Mouse (Mus musculus): ENCODE measurements at regions not wholly inside any gene's neighbourhood (a gene's known extent, or its start where the extent isn't known, plus 50 kb on each side); places are given as distances from the start of the nearest gene placed in this dataset.

GRCm38 (mm10) chr9:52591188-52591587 lies 88.4 kb downstream of the AI593442 start:
- no peak for DNase-seq
- intact Hi-C loops (cut with DNase I; ENCODE audit: low total_unique reads), result no loop called here

DNA sequence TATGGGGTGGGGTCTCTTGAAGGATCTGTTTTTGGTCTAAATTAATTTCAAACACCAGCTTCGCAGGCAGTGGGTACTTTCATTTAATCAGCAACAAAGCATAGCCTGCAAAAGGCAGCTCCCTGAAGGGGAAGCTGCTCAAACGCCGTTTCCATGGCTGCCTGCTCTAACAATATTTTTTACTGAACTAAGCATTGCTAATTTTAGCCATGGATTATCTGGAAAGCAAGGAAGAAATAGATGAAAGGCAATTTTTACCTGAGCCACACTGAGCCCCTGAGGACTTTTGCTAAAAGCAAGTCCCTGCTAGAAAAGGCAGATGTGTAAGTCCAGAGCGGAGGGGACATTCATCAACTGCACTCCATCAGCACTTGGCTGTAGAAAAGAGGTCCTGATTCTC lies 105.5 kb downstream of the AI593442 start:
- intact Hi-C loops (cut with DNase I; ENCODE audit: low total_unique reads), result no loop called here
- DNase-seq, result no peak

DNA sequence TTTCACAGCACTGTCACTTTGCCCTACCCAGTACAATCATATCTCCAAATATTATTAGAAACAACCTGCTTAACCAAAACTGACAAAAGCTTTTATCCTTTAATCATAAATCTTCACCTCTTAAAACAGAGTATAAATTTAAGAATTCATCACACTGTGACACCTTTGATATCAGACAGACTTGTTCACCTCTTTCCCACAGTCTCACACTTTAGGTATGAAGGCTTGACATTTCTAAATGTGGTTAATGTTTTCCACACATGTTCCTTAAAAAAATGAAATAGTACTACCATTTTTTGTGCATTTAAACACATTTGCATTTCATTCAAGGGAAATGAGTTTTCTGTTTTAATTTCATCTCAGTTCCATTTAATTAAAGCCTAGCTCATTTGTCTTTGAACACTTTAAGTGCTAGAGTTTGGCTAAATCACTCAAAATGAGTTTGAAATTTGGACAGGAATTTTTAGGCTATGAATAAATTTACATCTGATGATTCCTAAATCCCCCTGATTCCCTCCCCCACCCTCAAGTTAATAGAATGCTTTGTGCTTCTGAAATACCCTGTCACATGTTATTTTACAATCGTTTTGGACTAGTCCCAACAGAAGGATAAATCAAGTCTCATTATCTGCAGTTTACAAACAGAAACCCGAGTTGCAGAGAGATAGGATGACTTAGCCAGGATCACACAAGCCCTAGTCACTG lies 127.9 kb downstream of the AI593442 start:
- intact Hi-C loops (cut with DNase I; ENCODE audit: low total_unique reads), result no loop called here
- DNase-seq, result no peak

DNA sequence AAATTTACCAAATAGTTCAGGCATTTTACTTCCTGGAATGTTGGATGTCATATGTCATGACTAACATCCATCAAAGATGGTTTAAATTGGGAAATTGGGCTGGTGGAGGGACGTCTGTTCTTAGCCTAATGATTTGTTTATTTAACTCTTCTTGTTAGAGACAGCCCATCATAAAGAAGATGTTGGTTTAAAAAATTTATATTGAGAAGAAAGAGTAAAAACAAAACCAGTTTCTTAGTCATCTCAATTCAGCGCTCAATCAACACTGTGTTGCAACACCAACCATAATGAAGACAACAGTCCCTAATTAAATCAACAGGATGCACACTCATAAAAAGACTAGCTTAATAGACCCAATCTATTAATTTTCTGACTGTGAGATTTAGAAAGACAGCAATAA lies 133.5 kb downstream of the AI593442 start:
- intact Hi-C loops (cut with DNase I; ENCODE audit: low total_unique reads), result no loop called here
- DNase-seq, result no peak

- no peak for DNase-seq
- intact Hi-C loops (cut with DNase I; ENCODE audit: low total_unique reads), result no loop called here
Observed at GRCm38 (mm10) chr9:52539086-52539485, 140.5 kb downstream of the AI593442 start.

DNA sequence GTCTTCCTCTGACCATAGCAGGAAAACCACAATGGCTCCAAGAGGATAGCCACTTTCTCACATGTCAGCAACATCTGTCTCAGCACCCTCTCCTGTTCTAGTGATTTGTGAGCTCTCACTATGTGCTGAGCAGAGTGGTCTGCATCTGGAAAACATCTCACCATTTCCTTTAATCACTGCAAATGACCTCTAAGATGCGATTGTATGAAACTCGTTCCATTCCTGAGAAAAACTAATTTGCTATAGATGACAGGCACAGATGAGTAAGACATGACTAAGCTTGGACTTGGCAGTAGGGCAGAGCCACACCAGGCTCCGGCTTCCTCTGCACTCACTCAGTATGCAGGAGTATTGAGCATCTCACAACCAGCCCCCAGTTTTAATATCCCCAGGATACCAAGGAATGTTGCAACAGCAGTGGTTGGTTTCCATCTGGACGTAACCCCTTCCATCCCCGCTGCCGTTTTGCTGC lies 150.1 kb downstream of the AI593442 start:
- DNase-seq, result no peak
- intact Hi-C loops (cut with DNase I; ENCODE audit: low total_unique reads), result no loop called here

- intact Hi-C loops (cut with DNase I; ENCODE audit: low total_unique reads), result no loop called here
- DNase-seq, result no peak
Observed at GRCm38 (mm10) chr9:52500487-52500886, 179.1 kb downstream of the AI593442 start.

- intact Hi-C loops (cut with DNase I; ENCODE audit: low total_unique reads), result no loop called here
- DNase-seq, result no peak
Observed at GRCm38 (mm10) chr9:52495483-52496270, 183.9 kb downstream of the AI593442 start.

GRCm38 (mm10) chr9:52492947-52493505 lies 186.6 kb downstream of the AI593442 start:
- no peak for DNase-seq
- intact Hi-C loops (cut with DNase I; ENCODE audit: low total_unique reads), result no loop called here

GRCm38 (mm10) chr9:52473555-52474196 lies 205.9 kb downstream of the AI593442 start:
- DNase-seq, result no peak
- intact Hi-C loops (cut with DNase I; ENCODE audit: low total_unique reads), result no loop called here

DNA sequence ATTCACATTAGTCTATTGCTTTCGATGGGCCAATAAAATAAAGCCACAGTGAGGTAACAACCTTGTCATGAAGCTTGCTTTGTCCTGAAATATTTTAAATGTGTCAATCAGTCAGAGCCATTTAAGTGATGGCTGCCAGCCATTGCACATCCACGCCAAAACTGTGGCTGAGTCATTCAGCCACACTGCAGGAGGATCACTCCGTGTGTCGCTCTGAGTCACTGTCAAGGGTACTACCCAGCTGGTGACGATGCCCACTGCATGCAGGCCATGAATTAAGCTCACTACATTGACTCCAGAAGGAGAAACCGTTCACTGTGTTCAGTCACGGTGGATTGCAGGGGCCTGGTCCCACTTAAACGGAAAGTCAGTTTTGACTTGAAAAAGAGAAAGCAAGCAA lies 206.7 kb downstream of the AI593442 start:
- intact Hi-C loops (cut with DNase I; ENCODE audit: low total_unique reads), result no loop called here
- peak; percentile 3 for DNase-seq

DNA sequence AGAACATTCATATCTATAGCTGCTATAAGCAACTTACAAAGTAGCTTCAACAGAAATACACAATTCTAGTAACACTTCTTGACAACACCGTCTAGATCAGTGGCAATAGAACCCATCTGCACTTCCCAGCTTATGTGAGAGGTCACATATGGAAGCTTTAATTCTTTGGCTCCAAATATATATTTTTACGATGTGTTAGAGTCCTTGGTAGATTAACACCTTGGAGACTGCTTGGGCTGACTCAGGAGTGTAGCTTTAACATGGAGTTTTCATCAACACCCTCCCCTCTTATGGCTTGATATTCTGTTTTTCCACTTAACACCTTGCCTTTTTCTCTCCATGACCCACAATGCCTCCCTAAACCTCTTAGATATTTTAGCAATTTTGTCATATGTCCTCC lies 221.1 kb downstream of the AI593442 start:
- intact Hi-C loops (cut with DNase I; ENCODE audit: low total_unique reads), result no loop called here

GRCm38 (mm10) chr9:52454445-52454844 lies 225.1 kb downstream of the AI593442 start:
- DNase-seq, result no peak
- intact Hi-C loops (cut with DNase I; ENCODE audit: low total_unique reads), result no loop called here

More for the DNA sequence above, 221.1 kb downstream of the AI593442 start:
- no peak for DNase-seq

- intact Hi-C loops (cut with DNase I; ENCODE audit: low total_unique reads), result no loop called here
- no peak for DNase-seq
Observed at GRCm38 (mm10) chr9:52451792-52452191, 227.8 kb downstream of the AI593442 start.

GRCm38 (mm10) chr9:52448245-52448644 lies 231.3 kb downstream of the AI593442 start:
- DNase-seq, result no peak
- intact Hi-C loops (cut with DNase I; ENCODE audit: low total_unique reads), result no loop called here

DNA sequence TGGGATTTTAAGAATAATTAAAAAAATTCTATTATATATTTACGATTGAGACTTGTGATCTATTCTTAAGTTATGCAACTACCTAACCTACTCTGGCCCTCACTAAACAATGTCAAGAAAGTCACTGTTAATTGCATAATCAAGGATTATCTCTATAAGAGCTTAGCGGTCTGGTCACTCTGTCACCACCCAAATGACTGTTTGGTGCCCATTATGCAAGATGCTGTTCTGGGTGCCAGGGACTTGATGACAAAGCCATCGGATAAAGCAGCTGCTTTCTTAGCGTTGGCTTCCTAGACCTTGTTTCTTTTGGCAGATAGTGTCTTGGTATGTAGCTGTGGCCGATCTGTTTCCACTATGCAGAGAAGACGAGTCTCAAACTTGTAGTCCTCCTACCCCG lies 236.4 kb downstream of the AI593442 start:
- no peak for DNase-seq
- intact Hi-C loops (cut with DNase I; ENCODE audit: low total_unique reads), result no loop called here

GRCm38 (mm10) chr9:52434215-52434614 lies 245.4 kb downstream of the AI593442 start:
- intact Hi-C loops (cut with DNase I; ENCODE audit: low total_unique reads), result no loop called here
- no peak for DNase-seq

- intact Hi-C loops (cut with DNase I; ENCODE audit: low total_unique reads), result no loop called here
- DNase-seq, result no peak
Observed at GRCm38 (mm10) chr9:52425413-52425812, 254.2 kb downstream of the AI593442 start.

DNA sequence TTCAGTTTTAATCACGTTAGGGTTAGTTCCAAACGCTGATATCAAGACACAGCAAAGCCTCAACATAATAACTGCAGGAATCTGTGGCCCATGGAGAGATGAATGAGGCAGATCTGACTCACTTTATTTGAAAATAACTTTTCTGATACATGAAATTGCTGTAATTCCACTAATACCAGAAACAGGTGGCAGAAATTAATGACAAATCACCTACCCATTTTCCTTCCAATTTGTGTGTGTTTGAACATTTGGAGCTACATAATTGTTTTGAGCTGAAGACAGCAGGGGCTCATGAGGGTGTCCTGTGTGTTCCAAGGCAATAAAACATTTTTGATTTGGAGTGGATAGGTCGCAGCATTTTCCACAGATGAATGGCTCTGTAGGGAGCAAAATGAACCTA lies 254.2 kb upstream of the Zc3h12c start:
- intact Hi-C loops (cut with DNase I; ENCODE audit: low total_unique reads), result no loop called here

DNA sequence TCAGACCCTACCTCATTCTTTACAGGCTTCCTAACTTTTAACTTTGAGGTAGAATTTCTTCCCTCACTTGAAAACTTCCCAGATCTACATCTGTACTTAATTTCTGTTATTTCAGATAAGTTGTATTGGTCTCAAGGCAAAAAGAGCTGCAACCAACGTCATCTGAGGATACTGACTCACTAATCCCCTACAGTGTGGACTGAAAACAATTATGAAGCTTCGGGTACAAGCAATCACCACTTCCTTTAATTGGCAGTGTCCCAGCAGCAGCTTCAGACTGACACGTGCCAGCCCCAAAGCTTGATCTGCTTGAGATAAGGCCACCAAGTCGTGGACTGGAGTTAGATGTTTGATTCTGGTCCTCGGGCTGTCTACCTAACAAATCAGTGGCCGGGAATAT lies 247.3 kb upstream of the Zc3h12c start:
- intact Hi-C loops (cut with DNase I; ENCODE audit: low total_unique reads), result loop anchor here (10.0 kb wide), 1 partner anchor 441 kb away; no protein-coding TSS in a partner anchor

More for the DNA sequence above, 254.2 kb upstream of the Zc3h12c start:
- no peak for DNase-seq

More for the DNA sequence above, 247.3 kb upstream of the Zc3h12c start:
- no peak for DNase-seq
